Mouse (Mus musculus): ENCODE measurements around the gene Kat2b.
"Not testable (repeated sequence)": the region's sequence is repeated elsewhere in the genome, so short reads cannot be mapped to it uniquely, and the experiment has no call there.

The Kat2b gene

GRCm38 (mm10) chr17:53598571-53598970 lies 31.9 kb downstream of the Kat2b start:
- DNase-seq (ENCODE audit: low spot score): no peak

GRCm38 (mm10) chr17:53603236-53603635 lies 36.6 kb downstream of the Kat2b start:
- DNase-seq (ENCODE audit: low spot score): not testable (repeated sequence)

GRCm38 (mm10) chr17:53606082-53606481 lies 39.4 kb downstream of the Kat2b start:
- DNase-seq (ENCODE audit: low spot score): not testable (repeated sequence)

- DNase-seq (ENCODE audit: low spot score): not testable (repeated sequence)
Measured at GRCm38 (mm10) chr17:53608924-53609323, 42.3 kb downstream of the Kat2b start.

- no peak for DNase-seq (ENCODE audit: low spot score)
Measured at GRCm38 (mm10) chr17:53617295-53617957, 50.8 kb downstream of the Kat2b start.

- DNase-seq (ENCODE audit: low spot score): no peak
Measured at GRCm38 (mm10) chr17:53618369-53618768, 51.7 kb downstream of the Kat2b start.

- DNase-seq (ENCODE audit: low spot score): no peak
Measured at GRCm38 (mm10) chr17:53619391-53619790, 52.7 kb downstream of the Kat2b start.

GRCm38 (mm10) chr17:53620611-53621010 lies 54.0 kb downstream of the Kat2b start:
- DNase-seq (ENCODE audit: low spot score): no peak

GRCm38 (mm10) chr17:53622125-53622524 lies 55.5 kb downstream of the Kat2b start:
- DNase-seq (ENCODE audit: low spot score): peak; percentile 20

- DNase-seq (ENCODE audit: low spot score): no peak
Measured at GRCm38 (mm10) chr17:53623762-53624161, 57.1 kb downstream of the Kat2b start.

GRCm38 (mm10) chr17:53626160-53626559 lies 59.5 kb downstream of the Kat2b start:
- DNase-seq (ENCODE audit: low spot score): no peak

GRCm38 (mm10) chr17:53627497-53627896 lies 60.8 kb downstream of the Kat2b start:
- DNase-seq (ENCODE audit: low spot score): no peak

GRCm38 (mm10) chr17:53628131-53628530 lies 61.5 kb downstream of the Kat2b start:
- DNase-seq (ENCODE audit: low spot score): no peak

- no peak for DNase-seq (ENCODE audit: low spot score)
Measured at GRCm38 (mm10) chr17:53631344-53631743, 64.7 kb downstream of the Kat2b start.

- DNase-seq (ENCODE audit: low spot score): no peak
Measured at GRCm38 (mm10) chr17:53643360-53643759, 76.7 kb downstream of the Kat2b start.

- no peak for DNase-seq (ENCODE audit: low spot score)
Measured at GRCm38 (mm10) chr17:53650251-53650661, 83.6 kb downstream of the Kat2b start.

GRCm38 (mm10) chr17:53654596-53654995 lies 87.9 kb downstream of the Kat2b start:
- no peak for DNase-seq (ENCODE audit: low spot score)

- DNase-seq (ENCODE audit: low spot score): no peak
Measured at GRCm38 (mm10) chr17:53655081-53655480, 88.4 kb downstream of the Kat2b start.

- no peak for DNase-seq (ENCODE audit: low spot score)
Measured at GRCm38 (mm10) chr17:53655959-53656358, 89.3 kb downstream of the Kat2b start.

- no peak for DNase-seq (ENCODE audit: low spot score)
Measured at GRCm38 (mm10) chr17:53656369-53656860, 89.8 kb downstream of the Kat2b start.

- peak; percentile 15 for DNase-seq (ENCODE audit: low spot score)
Measured at GRCm38 (mm10) chr17:53657391-53657790, 90.7 kb downstream of the Kat2b start.

GRCm38 (mm10) chr17:53658668-53659067 lies 92.0 kb downstream of the Kat2b start:
- DNase-seq (ENCODE audit: low spot score): no peak

- no peak for DNase-seq (ENCODE audit: low spot score)
Measured at GRCm38 (mm10) chr17:53659230-53659629, 92.6 kb downstream of the Kat2b start.

- no peak for DNase-seq (ENCODE audit: low spot score)
Measured at GRCm38 (mm10) chr17:53659738-53660137, 93.1 kb downstream of the Kat2b start.
